Mouse (Mus musculus): ENCODE data around the gene Olfr453. TPM values are rescaled to one million over a fixed set of nuclear protein-coding genes. Genes with fewer than 3 reads are reported as not detected.

The Olfr453 gene
- polyA plus RNA-seq (2015; fragmentation: Nextera tagmentation; extraction: Ambion mirVana): not detected in 2 replicates

DNA sequence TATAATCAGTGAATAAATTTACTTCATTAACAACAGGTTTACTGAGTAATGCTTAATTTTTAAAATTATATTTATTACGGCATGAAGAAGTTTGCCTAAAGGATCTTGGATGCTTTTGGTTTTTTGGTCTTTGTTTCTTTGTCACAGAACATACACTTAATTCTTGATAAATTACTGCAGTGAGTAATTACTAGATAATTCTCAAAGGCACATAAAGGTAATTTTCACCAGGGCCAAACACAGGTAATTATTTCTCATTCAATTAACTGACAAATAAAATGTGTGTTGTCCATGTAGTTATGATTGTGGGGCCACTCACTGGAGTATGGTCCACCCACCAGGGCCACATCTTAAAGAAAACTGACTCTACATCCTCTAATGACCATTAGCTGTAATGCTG, at the start of gene Olfr453:
Olfr453 (plus strand) TSS at position 301 of the 400 bp plus-strand sequence.
- no peaks in the 10 kb centered on the region for H3K36me3 ChIP-seq (ENCODE audit: control insufficient read depth, insufficient read depth, low read length)
- WGBS: 94% methylated on average over 1 of the region's 1 CpGs
- no peak within 1 kb of the TSS for H3K4me2 ChIP-seq (ENCODE audit: low read depth, low read length)
- H3K9ac ChIP-seq (ENCODE audit: low read depth, low read length): no peak within 1 kb of the TSS
- no peak within 1 kb of the TSS for H3K27ac ChIP-seq (ENCODE audit: low read length)
- ATAC-seq: no peak
- no peaks in the 10 kb centered on the region for H3K27me3 ChIP-seq (replicated peaks; ENCODE audit: control insufficient read depth, insufficient read depth, low read length)
- no peak within 1 kb of the TSS for H3K4me3 ChIP-seq (ENCODE audit: low read length)
- H3K9me3 ChIP-seq (ENCODE audit: control insufficient read depth, low read length): no peaks in the 10 kb centered on the region
- H3K4me1 ChIP-seq (ENCODE audit: control insufficient read depth, insufficient read depth, low read length): no peaks in the 10 kb centered on the region

DNA sequence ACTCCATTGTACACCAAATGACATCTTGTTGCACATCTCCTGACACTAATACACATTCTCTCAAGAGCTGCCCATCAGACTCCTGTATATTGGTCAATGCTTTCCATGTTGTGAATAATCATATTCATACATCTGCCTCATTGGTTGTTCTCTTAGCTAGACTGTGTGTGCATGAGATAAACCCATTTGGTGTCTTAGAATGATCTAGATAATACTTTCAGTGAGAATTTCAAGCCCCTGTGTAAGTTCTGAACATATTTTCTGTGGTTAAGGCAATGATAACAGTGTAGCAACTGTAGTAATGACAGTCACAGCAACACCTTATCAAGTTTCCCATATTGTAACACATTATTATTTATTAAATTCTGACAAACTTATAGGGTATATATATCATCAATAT, 49.4 kb upstream of the Olfr453 start:
- no peak for ATAC-seq
- Histone ChIP-seq H3K27me3 (replicated peaks; ENCODE audit: control insufficient read depth, insufficient read depth, low read length) (no peaks in the 10 kb centered on the region), H3K9ac (ENCODE audit: low read depth, low read length) (no peak overlapping the region), H3K36me3 (ENCODE audit: control insufficient read depth, insufficient read depth, low read length) (peaks cover 8% of the 10 kb centered on the region; the same call in 1 of the 2 replicates), H3K4me2 (ENCODE audit: low read depth, low read length) (no peak overlapping the region), H3K4me3 (ENCODE audit: low read length) (no peak overlapping the region), H3K27ac (ENCODE audit: low read length) (no peak overlapping the region), H3K4me1 (ENCODE audit: control insufficient read depth, insufficient read depth, low read length) (no peaks in the 10 kb centered on the region), H3K9me3 (ENCODE audit: control insufficient read depth, low read length) (no peaks in the 10 kb centered on the region)

DNA sequence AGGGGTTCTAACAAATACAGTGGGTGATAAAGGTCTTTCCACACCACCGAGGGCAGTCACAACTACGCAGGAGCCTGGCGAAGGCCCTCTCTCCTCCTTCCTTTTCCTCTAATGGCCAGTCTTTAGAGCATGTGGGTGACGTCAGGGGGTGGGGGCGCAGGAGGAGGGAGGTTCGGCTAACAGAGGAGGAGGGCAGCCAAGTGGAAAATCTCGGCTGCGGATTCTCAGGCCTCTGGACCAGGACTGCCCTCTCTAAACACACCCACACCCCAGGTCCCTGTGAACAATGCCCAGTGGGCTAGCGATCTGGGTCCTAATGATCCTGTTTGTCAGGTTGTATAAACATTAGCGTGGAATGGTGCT, 47.0 kb upstream of the Olfr453 start:
- 0% methylated on average over 10 of the region's 10 CpGs for WGBS
- 0 out of 2 replicates have a peak, but pooled peaks cover 3% of the 10 kb centered on the region for H3K36me3 ChIP-seq (ENCODE audit: control insufficient read depth, insufficient read depth, low read length)
- H3K27ac ChIP-seq (ENCODE audit: low read length): peak overlapping the region; percentile 94
- ATAC-seq: peak; percentile 87
- peak overlapping the region; percentile 90 for H3K9ac ChIP-seq (ENCODE audit: low read depth, low read length)
- peak overlapping the region; percentile 88 for H3K4me3 ChIP-seq (ENCODE audit: low read length)
- H3K4me2 ChIP-seq (ENCODE audit: low read depth, low read length): peak overlapping the region; percentile 87
- H3K9me3 ChIP-seq (ENCODE audit: control insufficient read depth, low read length): no peaks in the 10 kb centered on the region
- no peaks in the 10 kb centered on the region for H3K4me1 ChIP-seq (ENCODE audit: control insufficient read depth, insufficient read depth, low read length)
- no peaks in the 10 kb centered on the region for H3K27me3 ChIP-seq (replicated peaks; ENCODE audit: control insufficient read depth, insufficient read depth, low read length)

DNA sequence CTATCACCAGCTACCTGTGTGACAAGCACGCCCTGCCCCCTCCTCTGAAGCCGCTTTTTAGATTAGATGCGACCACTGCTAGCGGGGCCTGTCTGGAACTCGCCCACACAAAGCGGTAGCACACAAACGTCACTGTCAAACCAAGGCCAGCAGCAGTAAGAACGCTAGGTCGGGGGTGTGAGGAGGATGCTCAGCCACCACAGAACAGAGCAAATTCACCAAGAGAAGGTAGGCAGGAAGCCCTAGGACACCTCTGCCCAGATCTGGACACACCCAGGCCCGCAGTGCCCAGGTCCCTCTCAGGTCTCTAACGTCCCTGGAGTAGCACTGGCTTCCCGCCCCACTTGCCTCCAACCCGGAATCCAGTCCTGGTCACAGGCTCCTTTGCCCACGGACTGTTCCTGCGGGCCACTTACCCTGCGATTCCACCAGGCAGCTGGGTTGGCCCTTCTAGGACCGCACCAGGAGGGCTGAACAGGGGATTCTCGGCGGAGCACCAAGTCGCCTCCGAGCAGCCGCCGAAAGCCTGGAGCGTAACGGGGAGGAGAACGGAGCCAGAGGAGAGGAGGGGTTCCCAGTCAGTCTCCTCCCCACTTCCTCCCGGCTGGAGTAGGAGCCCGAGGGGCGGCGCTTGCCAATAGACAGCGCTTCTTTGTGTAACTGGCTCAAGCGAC, 46.5 kb upstream of the Olfr453 start:
- Histone ChIP-seq H3K4me3 (ENCODE audit: low read length) (peak overlapping the region; percentile 88), H3K9me3 (ENCODE audit: control insufficient read depth, low read length) (no peaks in the 10 kb centered on the region), H3K27me3 (replicated peaks; ENCODE audit: control insufficient read depth, insufficient read depth, low read length) (no peaks in the 10 kb centered on the region), H3K36me3 (ENCODE audit: control insufficient read depth, insufficient read depth, low read length) (0 out of 2 replicates have a peak, but pooled peaks cover 3% of the 10 kb centered on the region), H3K4me1 (ENCODE audit: control insufficient read depth, insufficient read depth, low read length) (no peaks in the 10 kb centered on the region), H3K9ac (ENCODE audit: low read depth, low read length) (peak overlapping the region; percentile 90), H3K4me2 (ENCODE audit: low read depth, low read length) (peak overlapping the region; percentile 87), H3K27ac (ENCODE audit: low read length) (peak overlapping the region; percentile 94)
- WGBS: under 1% methylated on average over 32 of the region's 32 CpGs
- ATAC-seq: peak; percentile 95

DNA sequence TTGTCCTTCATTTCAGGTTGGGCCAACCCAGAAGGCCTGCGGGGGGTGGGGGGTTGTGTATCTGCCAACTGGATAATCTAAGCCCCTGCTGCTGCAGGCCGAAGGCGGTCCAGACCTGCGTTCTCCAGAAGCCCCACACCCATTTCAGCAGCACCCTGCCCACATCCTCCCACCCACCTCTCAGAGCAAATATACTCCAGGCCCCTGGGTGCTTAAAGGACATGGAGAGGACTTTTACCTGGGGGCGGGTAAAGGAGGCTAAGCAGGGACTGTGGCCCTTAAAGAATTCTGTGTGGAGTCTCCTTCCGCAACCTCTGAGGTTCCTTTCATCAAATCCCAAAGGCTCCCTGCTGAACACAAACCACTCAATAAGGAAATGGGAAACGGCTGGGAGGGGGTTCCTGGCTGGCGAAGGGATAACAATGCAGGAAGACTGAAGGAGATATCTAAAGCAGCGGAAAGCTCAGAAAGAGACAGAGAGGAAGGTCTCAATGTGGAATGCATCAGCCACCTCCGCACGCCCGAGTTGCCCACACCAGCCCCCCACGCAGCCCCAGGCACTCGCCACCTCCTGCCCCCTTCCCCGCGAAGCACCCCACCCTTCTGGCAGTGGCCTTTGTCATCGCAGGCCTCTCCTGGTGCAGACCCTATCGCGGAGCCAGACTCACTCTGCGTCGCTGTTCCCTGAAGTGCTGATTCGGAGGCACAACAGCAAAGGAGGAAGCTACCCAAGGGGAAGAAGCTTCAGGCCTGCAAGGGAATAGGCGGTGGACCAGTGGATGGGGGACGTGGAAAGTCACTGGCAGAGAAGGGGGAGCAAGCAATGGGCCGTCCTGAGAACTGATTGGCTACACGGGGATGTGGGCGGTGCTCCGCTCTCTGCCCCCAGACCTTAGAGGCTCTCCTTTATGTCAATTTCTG, 29.6 kb upstream of the Olfr453 start, which contains the start of gene Tcaf1:
Tcaf1 (minus strand) TSS at position 798 of the 921 bp plus-strand sequence.
- no peaks in the 10 kb centered on the region for H3K36me3 ChIP-seq (ENCODE audit: control insufficient read depth, insufficient read depth, low read length)
- 1% methylated on average over 28 of the region's 28 CpGs for WGBS
- peak within 1 kb of the TSS; percentile 85 for H3K9ac ChIP-seq (ENCODE audit: low read depth, low read length)
- H3K4me3 ChIP-seq (ENCODE audit: low read length): peak within 1 kb of the TSS; percentile 73
- H3K4me1 ChIP-seq (ENCODE audit: control insufficient read depth, insufficient read depth, low read length): peaks cover 5% of the 10 kb centered on the region; the same call in 1 of the 2 replicates
- H3K27me3 ChIP-seq (replicated peaks; ENCODE audit: control insufficient read depth, insufficient read depth, low read length): no peaks in the 10 kb centered on the region
- ATAC-seq: peak; percentile 99
- no peaks in the 10 kb centered on the region for H3K9me3 ChIP-seq (ENCODE audit: control insufficient read depth, low read length)
- peak within 1 kb of the TSS; percentile 86 for H3K27ac ChIP-seq (ENCODE audit: low read length)
- peak within 1 kb of the TSS; percentile 72 for H3K4me2 ChIP-seq (ENCODE audit: low read depth, low read length)

DNA sequence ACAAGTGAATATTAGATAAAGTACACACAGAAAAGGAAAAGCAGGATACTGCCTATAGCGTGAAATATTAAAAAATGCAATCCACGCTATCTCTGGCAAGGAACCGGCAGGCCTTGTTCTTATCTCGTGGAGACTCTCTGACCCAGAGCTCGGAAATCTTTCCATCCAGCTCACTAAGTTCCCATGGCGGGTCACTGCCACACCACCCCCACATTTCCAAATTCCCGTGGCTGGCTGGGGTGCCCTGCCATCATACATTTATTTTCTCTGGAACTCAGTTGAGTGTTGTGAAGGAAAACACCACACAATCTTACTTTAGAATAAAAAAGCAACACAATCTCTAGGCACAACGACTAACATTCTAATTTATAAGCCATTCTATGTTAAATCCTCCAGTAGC, 24.5 kb upstream of the Olfr453 start:
- no peak for ATAC-seq
- no peaks in the 10 kb centered on the region for H3K27me3 ChIP-seq (replicated peaks; ENCODE audit: control insufficient read depth, insufficient read depth, low read length)
- H3K4me1 ChIP-seq (ENCODE audit: control insufficient read depth, insufficient read depth, low read length): no peaks in the 10 kb centered on the region
- H3K36me3 ChIP-seq (ENCODE audit: control insufficient read depth, insufficient read depth, low read length): no peaks in the 10 kb centered on the region
- WGBS: 71% methylated on average over 8 of the region's 8 CpGs
- no peak overlapping the region for H3K4me2 ChIP-seq (ENCODE audit: low read depth, low read length)
- H3K4me3 ChIP-seq (ENCODE audit: low read length): no peak overlapping the region
- no peak overlapping the region for H3K27ac ChIP-seq (ENCODE audit: low read length)
- no peaks in the 10 kb centered on the region for H3K9me3 ChIP-seq (ENCODE audit: control insufficient read depth, low read length)
- H3K9ac ChIP-seq (ENCODE audit: low read depth, low read length): no peak overlapping the region

DNA sequence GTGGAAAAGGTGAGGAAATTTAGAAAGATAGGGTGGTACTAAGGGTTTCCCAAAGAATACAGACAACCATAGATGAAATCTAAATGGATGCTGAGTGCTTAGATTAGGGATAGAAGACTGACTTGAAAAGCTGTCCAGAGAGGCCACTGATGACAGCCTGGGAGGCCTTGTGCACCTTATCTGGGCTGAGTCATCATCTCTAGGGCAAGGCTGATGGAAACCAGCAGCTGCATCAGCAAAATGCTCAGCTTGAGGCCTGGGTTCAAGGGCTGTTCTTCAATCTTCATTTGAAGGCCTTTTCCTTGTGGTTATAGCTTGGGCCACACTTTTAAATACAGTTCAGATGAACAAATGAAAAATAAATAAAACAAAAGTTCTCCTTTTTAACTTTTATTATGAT, 21.2 kb upstream of the Olfr453 start:
- no peak overlapping the region for H3K27ac ChIP-seq (ENCODE audit: low read length)
- no peaks in the 10 kb centered on the region for H3K9me3 ChIP-seq (ENCODE audit: control insufficient read depth, low read length)
- no peak for ATAC-seq
- H3K4me2 ChIP-seq (ENCODE audit: low read depth, low read length): no peak overlapping the region
- H3K4me3 ChIP-seq (ENCODE audit: low read length): no peak overlapping the region
- no peaks in the 10 kb centered on the region for H3K27me3 ChIP-seq (replicated peaks; ENCODE audit: control insufficient read depth, insufficient read depth, low read length)
- no peaks in the 10 kb centered on the region for H3K36me3 ChIP-seq (ENCODE audit: control insufficient read depth, insufficient read depth, low read length)
- H3K9ac ChIP-seq (ENCODE audit: low read depth, low read length): no peak overlapping the region
- no peaks in the 10 kb centered on the region for H3K4me1 ChIP-seq (ENCODE audit: control insufficient read depth, insufficient read depth, low read length)

DNA sequence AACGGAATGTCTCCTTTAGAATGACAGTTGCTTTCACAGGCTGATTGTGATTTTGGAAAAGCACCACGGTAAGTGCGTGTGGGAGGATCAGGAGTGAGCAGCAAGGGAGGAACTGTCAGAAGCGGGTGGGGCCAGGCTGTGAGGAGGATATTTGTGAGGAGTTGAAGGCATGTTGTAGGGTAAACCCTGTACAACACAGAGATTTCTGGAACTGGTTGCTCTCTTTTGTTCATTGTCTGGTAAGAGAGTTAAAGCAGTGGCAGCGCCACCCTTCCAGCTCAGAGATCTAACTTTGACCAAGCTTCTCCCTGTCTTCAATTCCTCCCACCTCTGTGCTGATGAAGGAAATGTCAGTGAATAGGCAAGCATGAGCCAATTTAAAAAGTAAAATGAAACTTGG, 3.1 kb downstream of the Olfr453 start:
- Histone ChIP-seq H3K9ac (ENCODE audit: low read depth, low read length) (no peak overlapping the region), H3K36me3 (ENCODE audit: control insufficient read depth, insufficient read depth, low read length) (no peaks in the 10 kb centered on the region), H3K4me1 (ENCODE audit: control insufficient read depth, insufficient read depth, low read length) (no peaks in the 10 kb centered on the region), H3K4me2 (ENCODE audit: low read depth, low read length) (no peak overlapping the region), H3K9me3 (ENCODE audit: control insufficient read depth, low read length) (no peaks in the 10 kb centered on the region), H3K4me3 (ENCODE audit: low read length) (no peak overlapping the region), H3K27me3 (replicated peaks; ENCODE audit: control insufficient read depth, insufficient read depth, low read length) (no peaks in the 10 kb centered on the region), H3K27ac (ENCODE audit: low read length) (no peak overlapping the region)
- ATAC-seq: no peak
- WGBS: 80% methylated on average over 5 of the region's 5 CpGs

DNA sequence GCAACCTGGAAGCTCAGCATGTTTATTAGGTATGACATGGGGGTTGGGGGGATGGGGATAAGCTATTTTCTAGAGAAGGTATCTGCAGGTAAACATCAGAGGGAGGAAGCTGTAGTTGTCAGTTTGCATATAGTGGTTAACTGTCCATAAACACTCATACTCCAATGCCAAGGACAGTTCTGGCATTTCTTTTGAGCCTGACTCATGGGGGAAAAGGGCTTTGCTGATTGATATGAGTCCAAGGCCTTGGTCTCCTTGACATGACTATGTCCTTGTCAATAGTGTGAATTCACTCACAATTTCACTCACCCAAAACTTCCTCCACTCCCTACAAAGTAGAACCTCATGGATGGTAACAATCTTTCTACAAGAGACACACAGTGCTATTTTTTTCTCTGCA, 8.7 kb downstream of the Olfr453 start:
- no peak overlapping the region for H3K4me2 ChIP-seq (ENCODE audit: low read depth, low read length)

More for the DNA sequence above, 8.7 kb downstream of the Olfr453 start:
- Histone ChIP-seq H3K27me3 (replicated peaks; ENCODE audit: control insufficient read depth, insufficient read depth, low read length) (no peaks in the 10 kb centered on the region), H3K27ac (ENCODE audit: low read length) (no peak overlapping the region), H3K36me3 (ENCODE audit: control insufficient read depth, insufficient read depth, low read length) (no peaks in the 10 kb centered on the region), H3K4me1 (ENCODE audit: control insufficient read depth, insufficient read depth, low read length) (no peaks in the 10 kb centered on the region), H3K4me3 (ENCODE audit: low read length) (no peak overlapping the region), H3K9me3 (ENCODE audit: control insufficient read depth, low read length) (no peaks in the 10 kb centered on the region), H3K9ac (ENCODE audit: low read depth, low read length) (no peak overlapping the region)
- ATAC-seq: no peak

Data from intestine, embryonic 16.5 days (tissue).